Mouse (Mus musculus) embryonic facial prominence, embryonic 12.5 days (tissue): ENCODE results near the gene Csad. TPM values are rescaled to one million over a fixed set of nuclear protein-coding genes. Genes with fewer than 3 reads are reported as not detected.
"Not testable (repeated sequence)": the region's sequence is repeated elsewhere in the genome, so short reads cannot be mapped to it uniquely, and the experiment has no call there.

Experiments used
- ATAC-seq: fragments of 200-750 bp; cut with Nextera tagmentation; 2 replicates; pipeline ENCODE4 v1.8.0; 2017; ENCODE audit not compliant: insufficient number of reproducible peaks, insufficient read depth, low FRiP score, low TSS enrichment
- H3K27ac ChIP-seq: fragments of 300-500 bp; sonication (generic); 2 replicates; pipeline ENCODE4 v1.5.1; 2016; ENCODE audit warnings: mild to moderate bottlenecking
- H3K27me3 ChIP-seq: fragments of 300-500 bp; sonication (generic); 2 replicates; pipeline ENCODE4 v1.6.1; 2016; ENCODE audit warnings: mild to moderate bottlenecking, moderate library complexity
- H3K36me3 ChIP-seq: fragments of 300-500 bp; sonication (generic); 2 replicates; pipeline ENCODE4 v1.6.1; 2016; ENCODE audit warnings: mild to moderate bottlenecking
- H3K4me1 ChIP-seq: fragments of 300-500 bp; sonication (generic); 2 replicates; pipeline ENCODE4 v1.6.1; 2016
- H3K4me2 ChIP-seq: fragments of 300-500 bp; sonication (generic); replicated peaks from 2 replicates; pipeline ENCODE4 v1.6.1; 2016; ENCODE audit warnings: mild to moderate bottlenecking, moderate library complexity
- H3K4me3 ChIP-seq: fragments of 300-500 bp; sonication (generic); 2 replicates; pipeline ENCODE4 v1.5.1; 2016; ENCODE audit warnings: mild to moderate bottlenecking
- H3K9ac ChIP-seq: fragments of 300-500 bp; sonication (generic); 2 replicates; pipeline ENCODE4 v1.6.1; 2016; ENCODE audit warnings: mild to moderate bottlenecking, moderate library complexity
- H3K9me3 ChIP-seq: fragments of 300-500 bp; sonication (generic); 2 replicates; pipeline ENCODE4 v1.6.1; 2016; ENCODE audit warnings: mild to moderate bottlenecking, moderate library complexity
- WGBS: fragments of 180-500 bp; shearing (Covaris S2); methylation state at CpG from one replicate; pipeline ENCODE4 v1.1.7; 2016; 5-methylcytosine and 5-hydroxymethylcytosine counted together
- polyA plus RNA-seq: library from polyadenylated mRNA; unstranded; fragments of >200 nt; fragmentation: Nextera tagmentation; extraction: Ambion mirVana; gene quantifications from 2 replicates; pipeline ENCODE4 v1.2.1, GENCODE M21; 2016

Gene Csad
- polyA plus RNA-seq, 1 experiment from 2014 or later, result 82.8 TPM

DNA sequence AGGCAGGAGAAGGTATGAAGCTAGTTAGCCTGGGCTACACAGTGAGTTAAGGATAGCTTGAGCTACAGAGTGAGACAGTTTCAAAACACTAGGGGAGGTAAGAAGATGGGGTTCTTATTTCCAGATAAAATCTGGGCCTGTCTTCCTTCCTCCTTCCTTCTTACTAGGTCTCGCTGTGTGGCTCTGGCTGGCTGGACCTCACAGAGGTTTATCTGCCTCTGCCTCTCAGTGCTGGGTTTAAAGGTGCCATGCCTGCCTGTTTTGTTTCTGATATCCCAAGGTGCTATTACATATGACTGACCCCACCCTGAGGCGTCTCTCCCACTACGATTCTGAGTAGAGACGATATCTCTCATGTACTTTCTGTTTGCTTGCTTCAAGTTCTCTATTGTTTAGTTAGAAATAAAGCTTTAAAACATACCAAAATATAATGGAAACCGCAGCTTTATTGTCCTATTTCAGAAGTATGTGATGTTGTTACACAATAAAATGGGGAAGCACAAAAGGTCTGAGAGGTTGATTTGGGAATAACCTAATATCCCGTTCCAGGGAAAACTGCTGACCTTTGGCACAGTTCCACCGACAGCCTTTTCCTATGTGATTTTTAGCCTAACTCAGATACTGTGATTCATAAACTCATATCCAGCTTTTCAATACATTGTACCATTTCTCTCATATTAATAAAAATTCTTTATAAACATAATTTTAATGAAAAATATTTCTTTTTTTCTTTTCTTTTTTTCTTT, 27.8 kb downstream of the Csad start:
- peaks cover 22% of the 10 kb centered on the region for H3K36me3 ChIP-seq
- no peak overlapping the region for H3K9ac ChIP-seq
- ATAC-seq, result no peak

DNA sequence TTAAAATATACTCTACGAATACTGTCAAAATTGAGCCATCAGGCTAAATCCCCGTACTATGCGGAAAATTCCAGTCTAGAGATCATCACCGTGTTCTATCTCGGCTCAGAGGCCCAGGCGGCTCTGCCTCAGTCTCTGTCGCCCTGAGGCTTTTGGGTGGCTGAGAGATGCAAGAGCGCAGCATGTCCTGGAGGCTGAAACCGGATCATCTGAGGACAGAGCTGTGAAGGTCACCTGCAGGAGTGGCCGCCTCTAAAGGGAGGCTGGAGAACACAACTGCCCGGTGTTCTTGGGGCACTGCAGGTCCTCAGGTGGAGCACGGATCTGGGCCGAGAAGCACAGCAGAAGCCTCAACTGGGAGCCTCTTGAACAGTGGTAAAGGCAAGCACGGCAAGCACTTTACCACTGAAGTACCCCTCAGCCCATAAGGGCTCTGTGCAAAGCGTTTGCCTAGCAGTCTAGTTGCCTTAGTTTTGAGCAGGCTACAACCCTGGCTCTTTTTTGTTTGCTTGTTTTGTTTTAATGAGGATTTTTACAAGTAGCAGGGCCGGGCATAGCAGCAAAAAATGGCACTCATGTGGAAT, 28.7 kb downstream of the Csad start:
- H3K4me1 ChIP-seq, result no peaks in the 10 kb centered on the region; the same call in 1 of the 2 replicates
- H3K9me3 ChIP-seq, result no peaks in the 10 kb centered on the region
- WGBS, result 79% methylated on average over 16 of the region's 16 CpGs
- H3K27me3 ChIP-seq, result no peaks in the 10 kb centered on the region
- peaks cover 22% of the 10 kb centered on the region for H3K36me3 ChIP-seq
- H3K27ac ChIP-seq, result no peak overlapping the region
- ATAC-seq, result no peak
- H3K4me3 ChIP-seq, result no peak overlapping the region
- no peak overlapping the region for H3K9ac ChIP-seq
- no peak overlapping the region for H3K4me2 ChIP-seq

More for the DNA sequence above, 27.8 kb downstream of the Csad start:
- Histone ChIP-seq H3K4me1 (no peaks in the 10 kb centered on the region; the same call in 1 of the 2 replicates), H3K4me3 (no peak overlapping the region), H3K27me3 (no peaks in the 10 kb centered on the region), H3K9me3 (no peaks in the 10 kb centered on the region), H3K4me2 (no peak overlapping the region), H3K27ac (no peak overlapping the region)
- 87% methylated on average over 7 of the region's 7 CpGs for WGBS

DNA sequence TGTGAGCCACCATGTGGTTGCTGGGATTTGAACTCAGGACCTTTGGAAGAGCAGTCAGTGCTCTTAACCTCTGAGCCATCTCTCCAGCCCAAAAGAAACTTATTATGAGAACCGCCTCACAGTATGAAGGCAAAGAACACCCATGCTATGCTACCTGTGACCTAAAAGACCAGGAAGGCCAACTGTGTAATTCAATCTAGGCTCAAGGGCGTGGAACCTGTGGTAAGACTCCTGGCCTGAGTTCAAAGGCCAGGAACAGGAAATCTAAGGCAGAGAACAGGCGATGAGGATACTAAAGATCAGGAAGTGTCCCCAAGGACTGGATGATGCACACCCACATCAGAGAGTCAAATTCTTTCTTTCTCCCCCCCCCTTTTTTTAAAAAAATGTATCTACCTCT, 30.9 kb downstream of the Csad start:
- WGBS, result 74% methylated on average over 3 of the region's 3 CpGs
- Histone ChIP-seq H3K36me3 (peaks cover 8% of the 10 kb centered on the region; the same call in 1 of the 2 replicates), H3K4me1 (peaks cover 10% of the 10 kb centered on the region), H3K4me3 (no peak overlapping the region), H3K4me2 (no peak overlapping the region), H3K27ac (no peak overlapping the region), H3K9ac (no peak overlapping the region), H3K9me3 (no peaks in the 10 kb centered on the region), H3K27me3 (no peaks in the 10 kb centered on the region)
- no peak for ATAC-seq

GRCm38 (mm10) chr15:102169064-102169463, 35.5 kb downstream of the Csad start:
- H3K9me3 ChIP-seq, result no peaks in the 10 kb centered on the region
- no peak overlapping the region for H3K27ac ChIP-seq
- no peaks in the 10 kb centered on the region for H3K36me3 ChIP-seq
- no peak overlapping the region for H3K4me3 ChIP-seq
- peaks cover 26% of the 10 kb centered on the region for H3K4me1 ChIP-seq
- H3K9ac ChIP-seq, result no peak overlapping the region
- WGBS, result 52% methylated on average over 2 of the region's 2 CpGs
- H3K27me3 ChIP-seq, result no peaks in the 10 kb centered on the region
- H3K4me2 ChIP-seq, result no peak overlapping the region
- ATAC-seq, result no peak

- H3K27me3 ChIP-seq, result no peaks in the 10 kb centered on the region
- no peak overlapping the region for H3K9ac ChIP-seq
- peaks cover 26% of the 10 kb centered on the region for H3K4me1 ChIP-seq
- 24% methylated on average over 6 of the region's 6 CpGs for WGBS
- no peak overlapping the region for H3K4me3 ChIP-seq
- H3K9me3 ChIP-seq, result no peaks in the 10 kb centered on the region
- H3K4me2 ChIP-seq, result 0 out of 2 replicates have a peak overlapping the region, but pooled peaks have one; percentile 4
- H3K27ac ChIP-seq, result peak overlapping the region; percentile 67
- no peaks in the 10 kb centered on the region for H3K36me3 ChIP-seq
- ATAC-seq, result peak; percentile 78
These were observed 36.9 kb downstream of the Csad start for GRCm38 (mm10) chr15:102167620-102168021.

GRCm38 (mm10) chr15:102165468-102166100, 38.9 kb downstream of the Csad start:
- Histone ChIP-seq H3K27me3 (no peaks in the 10 kb centered on the region), H3K36me3 (no peaks in the 10 kb centered on the region), H3K4me2 (no peak overlapping the region), H3K9me3 (no peaks in the 10 kb centered on the region), H3K4me1 (peaks cover 26% of the 10 kb centered on the region), H3K27ac (0 out of 2 replicates have a peak overlapping the region, but pooled peaks have one; percentile 38), H3K4me3 (no peak overlapping the region), H3K9ac (no peak overlapping the region)
- 45% methylated on average over 6 of the region's 6 CpGs for whole genome bisulfite sequencing
- ATAC-seq, result no peak

- H3K9me3 ChIP-seq, result no peaks in the 10 kb centered on the region
- H3K27me3 ChIP-seq, result no peaks in the 10 kb centered on the region
- no peaks in the 10 kb centered on the region for H3K36me3 ChIP-seq
- no peak overlapping the region for H3K9ac ChIP-seq
- no peak overlapping the region for H3K4me3 ChIP-seq
- H3K27ac ChIP-seq, result no peak overlapping the region
- WGBS, result 65% methylated on average over 3 of the region's 3 CpGs
- no peak for ATAC-seq
- H3K4me2 ChIP-seq, result no peak overlapping the region
- peaks cover 21% of the 10 kb centered on the region for H3K4me1 ChIP-seq
These were observed 40.4 kb downstream of the Csad start for GRCm38 (mm10) chr15:102163900-102164693.

DNA sequence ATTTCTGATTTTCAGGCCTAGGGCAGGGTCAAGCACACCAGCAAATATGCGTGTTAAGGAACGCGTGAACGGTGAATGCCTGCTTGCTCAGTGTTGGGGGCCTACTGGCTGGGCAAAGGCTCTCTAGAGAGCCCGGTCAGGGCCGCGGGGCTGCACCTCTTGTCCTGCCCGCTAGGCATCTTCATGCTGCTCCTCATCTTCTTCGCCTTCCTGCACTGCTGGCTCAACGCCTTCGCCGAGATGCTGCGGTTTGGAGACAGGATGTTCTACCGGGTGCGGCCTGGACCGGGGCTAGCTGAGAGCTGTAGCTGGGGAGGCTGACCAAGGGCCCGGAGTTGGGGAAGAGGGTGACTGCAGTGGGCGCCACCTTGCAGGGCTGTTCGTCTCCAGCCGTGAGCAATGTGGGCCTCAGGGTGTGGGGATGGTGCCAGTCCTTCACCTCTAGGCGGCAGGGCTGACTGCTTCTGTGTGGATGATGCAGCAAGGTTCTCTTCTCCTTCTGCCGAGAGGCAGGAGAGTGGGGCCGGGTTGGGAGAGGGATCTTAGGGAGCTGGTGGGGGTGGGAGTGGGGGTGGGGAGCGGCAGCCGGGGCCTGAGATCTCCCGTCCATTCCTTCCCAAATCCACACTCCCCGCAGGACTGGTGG, 44.0 kb downstream of the Csad start:
- ATAC-seq, result no peak
- no peak overlapping the region for H3K4me3 ChIP-seq

GRCm38 (mm10) chr15:102156836-102157235, 47.7 kb downstream of the Csad start:
- 33% methylated on average over 20 of the region's 20 CpGs for WGBS
- peak; percentile 12; the same call in 1 of the 2 replicates for ATAC-seq
- Histone ChIP-seq H3K9me3 (no peaks in the 10 kb centered on the region), H3K4me2 (no peak overlapping the region), H3K27ac (no peak overlapping the region), H3K9ac (no peak overlapping the region), H3K4me3 (no peak overlapping the region), H3K27me3 (no peaks in the 10 kb centered on the region), H3K4me1 (peaks cover 2% of the 10 kb centered on the region; the same call in 1 of the 2 replicates), H3K36me3 (no peaks in the 10 kb centered on the region)

More for the DNA sequence above, 44.0 kb downstream of the Csad start:
- 54% methylated on average over 27 of the region's 27 CpGs for WGBS
- Histone ChIP-seq H3K27me3 (no peaks in the 10 kb centered on the region), H3K4me2 (no peak overlapping the region), H3K9me3 (no peaks in the 10 kb centered on the region), H3K27ac (no peak overlapping the region), H3K9ac (no peak overlapping the region), H3K36me3 (no peaks in the 10 kb centered on the region), H3K4me1 (no peaks in the 10 kb centered on the region; the same call in 1 of the 2 replicates)

GRCm38 (mm10) chr15:102155006-102155405, 49.5 kb downstream of the Csad start:
- H3K36me3 ChIP-seq, H3K4me3 ChIP-seq, H3K9ac ChIP-seq, H3K27me3 ChIP-seq, H3K9me3 ChIP-seq, H3K27ac ChIP-seq, H3K4me2 ChIP-seq, ATAC-seq: not testable (repeated sequence)
- peaks cover 11% of the 10 kb centered on the region; the same call in 1 of the 2 replicates for H3K4me1 ChIP-seq
- WGBS, result 86% methylated on average over 6 of the region's 6 CpGs

DNA sequence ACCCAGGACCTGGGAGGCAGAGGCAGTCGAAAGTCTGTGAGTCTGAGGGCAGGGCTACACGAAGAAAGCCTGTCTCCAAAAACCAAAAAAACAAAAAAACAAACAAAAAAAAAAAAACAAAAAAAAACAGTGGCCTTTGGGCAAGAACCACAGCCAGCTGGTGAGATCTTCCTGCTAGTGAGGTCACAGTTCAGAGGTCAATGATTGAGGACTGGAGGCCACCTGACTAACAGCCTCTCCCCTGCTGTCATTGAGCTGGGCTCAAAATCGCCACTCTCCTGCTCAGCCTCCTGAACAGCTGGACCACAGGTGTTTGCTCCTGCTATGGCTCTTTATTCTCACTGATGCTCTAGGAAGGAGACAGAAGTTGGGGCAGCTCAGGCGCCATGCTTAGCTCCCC, 51.9 kb downstream of the Csad start:
- Histone ChIP-seq H3K4me3 (no peak overlapping the region), H3K36me3 (no peaks in the 10 kb centered on the region), H3K27ac (no peak overlapping the region), H3K4me2 (no peak overlapping the region), H3K4me1 (peaks cover 14% of the 10 kb centered on the region; the same call in 1 of the 2 replicates), H3K27me3 (no peaks in the 10 kb centered on the region), H3K9ac (no peak overlapping the region), H3K9me3 (no peaks in the 10 kb centered on the region)
- 23% methylated on average over 4 of the region's 4 CpGs for WGBS
- no peak for ATAC-seq
